Mouse (Mus musculus) heart, postnatal 0 days (tissue): Measurements from ENCODE around the gene Sbk2. TPM values are rescaled to one million over a fixed set of nuclear protein-coding genes. Genes with fewer than 3 reads are reported as not detected.
A peak's percentile ranks its signal among the peaks of the same experiment; 100 is the strongest.

Experiments used
- ATAC-seq: fragments of 200-750 bp; cut with Nextera tagmentation; 2 replicates; pipeline ENCODE4 v1.8.0; 2017; ENCODE audit warnings: low read depth, moderate number of reproducible peaks, moderate library complexity; ENCODE audit not compliant: insufficient read depth
- DNase-seq: peaks from one replicate; pipeline ENCODE4 v3.0.0-alpha.2; 2016; ENCODE audit warnings: low spot score
- H3K27ac ChIP-seq: fragments of 300-500 bp; sonication (generic); 2 replicates; pipeline ENCODE4 v1.5.1; 2014; ENCODE audit warnings: low read depth, mild to moderate bottlenecking
- H3K27me3 ChIP-seq: fragments of 300-500 bp; sonication (generic); 2 replicates; pipeline ENCODE4 v1.6.1; 2014; ENCODE audit warnings: low read length, mixed read lengths; ENCODE audit not compliant: control insufficient read depth, insufficient read depth
- H3K36me3 ChIP-seq: fragments of 300-500 bp; sonication (generic); replicated peaks from 2 replicates; pipeline ENCODE4 v1.6.1; 2014; ENCODE audit warnings: low read length, mixed read lengths; ENCODE audit not compliant: control insufficient read depth, insufficient read depth
- H3K4me1 ChIP-seq: fragments of 300-500 bp; sonication (generic); 2 replicates; pipeline ENCODE4 v1.6.1; 2014; ENCODE audit warnings: antibody characterized with exemption; ENCODE audit not compliant: control insufficient read depth, insufficient read depth
- H3K4me2 ChIP-seq: fragments of 300-500 bp; sonication (generic); 2 replicates; pipeline ENCODE4 v1.6.1; 2014; ENCODE audit warnings: low read depth, mild to moderate bottlenecking, low read length, moderate library complexity
- H3K4me3 ChIP-seq: fragments of 300-500 bp; sonication (generic); 2 replicates; pipeline ENCODE4 v1.5.1; 2014; ENCODE audit warnings: low read depth, low read length
- H3K9ac ChIP-seq: fragments of 300-500 bp; sonication (generic); replicated peaks from 2 replicates; pipeline ENCODE4 v1.6.1; 2014; ENCODE audit warnings: low read depth, low read length, mixed read lengths
- H3K9me3 ChIP-seq: fragments of 300-500 bp; sonication (generic); replicated peaks from 2 replicates; pipeline ENCODE4 v1.6.1; 2016; ENCODE audit warnings: low read length; ENCODE audit not compliant: control insufficient read depth
- CTCF ChIP-seq: IDR thresholded peaks from 2 replicates; pipeline ENCODE4 v1.5.1; 2016; ENCODE audit warnings: antibody characterized with exemption, control low read depth, low read depth
- EP300 ChIP-seq: IDR thresholded peaks from 2 replicates; pipeline ENCODE4 v1.6.1; 2016; ENCODE audit warnings: antibody characterized with exemption, low read depth
- WGBS: fragments of 180-500 bp; shearing (Covaris S2); extraction: QIAGEN DNeasy Blood & Tissue Kit; methylation state at CpG from one replicate; pipeline ENCODE4 v1.1.7; 2014; 5-methylcytosine and 5-hydroxymethylcytosine counted together
- polyA plus RNA-seq: library from polyadenylated mRNA; unstranded; fragments of >200 nt; fragmentation: Nextera tagmentation; extraction: Ambion mirVana; gene quantifications from 2 replicates; pipeline ENCODE4 v1.2.1, GENCODE M21; 2015
- total RNA-seq: library from RNA; depleted of rRNA; stranded (reverse); fragments of >200 nt; gene quantifications from 2 replicates; pipeline ENCODE4 v1.2.3, GENCODE M21; 2014; ENCODE audit warnings: low replicate concordance

Gene Sbk2
- total and polyA plus RNA-seq, 2 experiments from 2014 or later, result 16.4 to 22.0 TPM

GRCm38 (mm10) chr7:4919971-4920370, 44.2 kb downstream of the Sbk2 start:
- DNase-seq, result no peak
- no peak for TF ChIP-seq CTCF
- no peak for TF ChIP-seq EP300
- no peak overlapping the region for H3K4me2 ChIP-seq
- H3K27me3 ChIP-seq, result no peaks in the 10 kb centered on the region
- 91% methylated on average over 21 of the region's 21 CpGs for WGBS
- H3K4me3 ChIP-seq, result no peak overlapping the region
- H3K27ac ChIP-seq, result no peak overlapping the region
- no peak for ATAC-seq
- peaks cover 32% of the 10 kb centered on the region for H3K36me3 ChIP-seq
- H3K9me3 ChIP-seq, result no peaks in the 10 kb centered on the region
- H3K4me1 ChIP-seq, result peaks cover 22% of the 10 kb centered on the region
- H3K9ac ChIP-seq, result no peak overlapping the region

DNA sequence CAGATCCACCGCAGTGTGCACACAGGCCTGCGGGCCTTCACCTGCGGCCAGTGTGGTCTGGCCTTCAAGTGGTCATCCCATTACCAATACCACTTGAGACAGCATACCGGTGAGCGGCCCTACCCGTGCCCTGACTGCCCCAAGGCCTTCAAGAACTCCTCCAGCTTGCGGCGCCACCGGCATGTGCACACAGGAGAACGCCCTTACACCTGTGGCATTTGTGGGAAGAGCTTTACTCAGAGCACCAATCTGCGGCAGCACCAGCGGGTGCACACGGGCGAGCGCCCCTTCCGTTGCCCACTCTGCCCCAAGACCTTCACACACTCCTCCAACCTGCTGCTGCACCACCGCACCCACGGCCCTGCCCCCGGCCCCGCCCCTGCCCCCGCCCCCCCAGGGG, 45.1 kb downstream of the Sbk2 start:
- H3K4me1 ChIP-seq, result peaks cover 26% of the 10 kb centered on the region
- TF ChIP-seq EP300, result no peak
- TF ChIP-seq CTCF, result no peak
- ATAC-seq (no peak), DNase-seq (no peak)
- H3K9ac ChIP-seq, result no peak overlapping the region
- H3K36me3 ChIP-seq, result peaks cover 32% of the 10 kb centered on the region
- H3K27ac ChIP-seq, result no peak overlapping the region
- WGBS, result 84% methylated on average over 20 of the region's 21 CpGs
- no peak overlapping the region for H3K4me2 ChIP-seq
- H3K4me3 ChIP-seq, result no peak overlapping the region
- no peaks in the 10 kb centered on the region for H3K27me3 ChIP-seq
- H3K9me3 ChIP-seq, result no peaks in the 10 kb centered on the region

GRCm38 (mm10) chr7:4918681-4919080, 45.5 kb downstream of the Sbk2 start:
- Histone ChIP-seq H3K4me3 (no peak overlapping the region), H3K9ac (no peak overlapping the region), H3K27ac (no peak overlapping the region), H3K4me2 (no peak overlapping the region), H3K27me3 (no peaks in the 10 kb centered on the region), H3K36me3 (peaks cover 32% of the 10 kb centered on the region), H3K4me1 (peaks cover 23% of the 10 kb centered on the region), H3K9me3 (no peaks in the 10 kb centered on the region)
- ATAC-seq, result no peak
- 88% methylated on average over 15 of the region's 15 CpGs for WGBS
- no peak for DNase-seq
- TF ChIP-seq CTCF, result no peak
- TF ChIP-seq EP300, result no peak

GRCm38 (mm10) chr7:4917494-4917893, 46.7 kb downstream of the Sbk2 start:
- H3K9ac ChIP-seq, result no peak overlapping the region
- H3K27ac ChIP-seq, result no peak overlapping the region
- TF ChIP-seq CTCF (no peak), EP300 (no peak)
- H3K4me2 ChIP-seq, result no peak overlapping the region
- peaks cover 32% of the 10 kb centered on the region for H3K36me3 ChIP-seq
- H3K4me1 ChIP-seq, result peaks cover 12% of the 10 kb centered on the region
- no peaks in the 10 kb centered on the region for H3K9me3 ChIP-seq
- H3K27me3 ChIP-seq, result no peaks in the 10 kb centered on the region
- ATAC-seq (no peak), DNase-seq (no peak)
- H3K4me3 ChIP-seq, result no peak overlapping the region
- 93% methylated on average over 2 of the region's 2 CpGs for WGBS

DNA sequence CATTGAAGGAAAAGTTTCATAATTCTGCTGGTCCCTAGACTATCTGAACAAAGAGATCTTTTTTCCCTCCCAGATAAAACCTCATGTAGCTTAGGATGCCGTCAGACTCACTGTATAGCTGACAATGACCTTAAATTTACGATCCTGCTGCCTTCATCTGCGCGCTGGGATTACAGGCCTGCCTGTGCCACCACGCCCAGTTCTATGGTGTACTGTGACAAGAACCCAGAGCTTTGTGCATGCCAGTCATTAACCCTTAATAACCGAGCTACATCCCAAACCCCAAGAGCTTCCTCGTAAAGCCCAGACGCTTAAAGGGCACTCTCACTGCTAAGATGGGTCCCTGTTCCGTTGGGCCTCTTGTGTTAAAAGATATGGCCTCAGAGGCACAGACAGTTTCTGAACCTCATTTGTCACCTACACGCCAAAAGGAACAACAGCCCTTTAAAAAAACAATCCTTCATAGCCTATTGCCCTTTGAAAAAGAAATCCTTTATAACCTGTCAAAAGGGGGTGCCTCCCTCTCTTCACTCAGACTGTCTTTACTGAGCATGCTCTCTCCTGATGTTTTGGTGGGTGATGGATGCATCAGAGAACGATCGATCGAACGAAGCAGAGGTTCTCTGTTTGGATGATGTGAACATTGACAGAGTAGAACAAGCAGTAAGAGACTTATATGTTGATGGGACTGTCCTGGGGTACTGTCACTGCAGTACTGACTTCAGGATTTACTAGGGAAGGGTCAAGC, 48.4 kb downstream of the Sbk2 start:
- peak overlapping the region; percentile 96 for H3K27ac ChIP-seq
- no peaks in the 10 kb centered on the region for H3K27me3 ChIP-seq
- ATAC-seq (peak; percentile 28; the same call in 1 of the 2 replicates), DNase-seq (peak; percentile 26)
- peak overlapping the region; percentile 86 for H3K4me2 ChIP-seq
- no peaks in the 10 kb centered on the region for H3K9me3 ChIP-seq
- TF ChIP-seq CTCF, result no peak
- no peak for TF ChIP-seq EP300
- H3K4me1 ChIP-seq, result peaks cover 10% of the 10 kb centered on the region
- peak overlapping the region; percentile 90 for H3K4me3 ChIP-seq
- H3K36me3 ChIP-seq, result peaks cover 32% of the 10 kb centered on the region
- 22% methylated on average over 14 of the region's 14 CpGs for WGBS
- H3K9ac ChIP-seq, result peak overlapping the region; percentile 79
